Mouse (Mus musculus): ENCODE measurements around the gene Atp4b.
A peak's percentile ranks its signal among the peaks of the same experiment; 100 is the strongest.

Gene Atp4b

GRCm38 (mm10) chr8:13396725-13397124, at the start of gene Atp4b:
TSS of gene Atp4b (minus strand) at chr8:13396825.
- no peak for DNase-seq

- DNase-seq: no peak
Measured at GRCm38 (mm10) chr8:13442152-13442551, 45.5 kb upstream of the Atp4b start.

- DNase-seq: no peak
Measured at GRCm38 (mm10) chr8:13437531-13437930, 40.9 kb upstream of the Atp4b start.

GRCm38 (mm10) chr8:13436052-13436451, 39.4 kb upstream of the Atp4b start:
- DNase-seq: no peak

- DNase-seq: no peak
Measured at GRCm38 (mm10) chr8:13434889-13435288, 38.3 kb upstream of the Atp4b start, which contains the start of gene Tmem255b. TSS of gene Tmem255b (plus strand) at chr8:13435189.

- no peak for DNase-seq
Measured at GRCm38 (mm10) chr8:13433130-13433529, 36.5 kb upstream of the Atp4b start.

- no peak for DNase-seq
Measured at GRCm38 (mm10) chr8:13430866-13431265, 34.2 kb upstream of the Atp4b start.

- DNase-seq: no peak
Measured at GRCm38 (mm10) chr8:13430412-13430811, 33.8 kb upstream of the Atp4b start.

- DNase-seq: no peak
Measured at GRCm38 (mm10) chr8:13428156-13428555, 31.5 kb upstream of the Atp4b start.

GRCm38 (mm10) chr8:13427351-13427750, 30.7 kb upstream of the Atp4b start:
- peak; percentile 30 to 39 for DNase-seq

- peak in 1 of 2 experiments; percentile 7 for DNase-seq
Measured at GRCm38 (mm10) chr8:13420970-13421369, 24.3 kb upstream of the Atp4b start.

GRCm38 (mm10) chr8:13419111-13419639, 22.6 kb upstream of the Atp4b start:
- DNase-seq: no peak

GRCm38 (mm10) chr8:13415879-13416278, 19.3 kb upstream of the Atp4b start:
- no peak for DNase-seq

GRCm38 (mm10) chr8:13413823-13414390, 17.3 kb upstream of the Atp4b start:
- peak in 1 of 2 experiments; percentile 10 for DNase-seq

GRCm38 (mm10) chr8:13412891-13413558, 16.4 kb upstream of the Atp4b start:
- peak; percentile 45 to 63 for DNase-seq

GRCm38 (mm10) chr8:13411597-13411996, 15.0 kb upstream of the Atp4b start:
- DNase-seq: peak; percentile 48 to 72

- DNase-seq: no peak
Measured at GRCm38 (mm10) chr8:13406011-13406410, 9.4 kb upstream of the Atp4b start.

- no peak for DNase-seq
Measured at GRCm38 (mm10) chr8:13404666-13405131, 8.1 kb upstream of the Atp4b start, which contains the start of gene Grk1. TSS of gene Grk1 (plus strand) at chr8:13405081.

- no peak for DNase-seq
Measured at GRCm38 (mm10) chr8:13403517-13403916, 6.9 kb upstream of the Atp4b start.

- DNase-seq: no peak
Measured at GRCm38 (mm10) chr8:13393869-13394268, 2.8 kb downstream of the Atp4b start.

GRCm38 (mm10) chr8:13388744-13389143, 7.9 kb downstream of the Atp4b start:
- no peak for DNase-seq

- no peak for DNase-seq
Measured at GRCm38 (mm10) chr8:13387728-13388127, 8.9 kb downstream of the Atp4b start.

- DNase-seq: no peak
Measured at GRCm38 (mm10) chr8:13386366-13386765, 10.3 kb downstream of the Atp4b start.

GRCm38 (mm10) chr8:13382999-13383398, 13.6 kb downstream of the Atp4b start:
- DNase-seq: no peak
